Mouse (Mus musculus): ENCODE measurements around the gene Tle3. TPM values are rescaled to one million over a fixed set of nuclear protein-coding genes. Genes with fewer than 3 reads are reported as not detected.
A peak's percentile ranks its signal among the peaks of the same experiment; 100 is the strongest.

The Tle3 gene
- 47.2 and 50.9 TPM in 2 replicates for polyA plus RNA-seq (2012; rRNA removed)

DNA sequence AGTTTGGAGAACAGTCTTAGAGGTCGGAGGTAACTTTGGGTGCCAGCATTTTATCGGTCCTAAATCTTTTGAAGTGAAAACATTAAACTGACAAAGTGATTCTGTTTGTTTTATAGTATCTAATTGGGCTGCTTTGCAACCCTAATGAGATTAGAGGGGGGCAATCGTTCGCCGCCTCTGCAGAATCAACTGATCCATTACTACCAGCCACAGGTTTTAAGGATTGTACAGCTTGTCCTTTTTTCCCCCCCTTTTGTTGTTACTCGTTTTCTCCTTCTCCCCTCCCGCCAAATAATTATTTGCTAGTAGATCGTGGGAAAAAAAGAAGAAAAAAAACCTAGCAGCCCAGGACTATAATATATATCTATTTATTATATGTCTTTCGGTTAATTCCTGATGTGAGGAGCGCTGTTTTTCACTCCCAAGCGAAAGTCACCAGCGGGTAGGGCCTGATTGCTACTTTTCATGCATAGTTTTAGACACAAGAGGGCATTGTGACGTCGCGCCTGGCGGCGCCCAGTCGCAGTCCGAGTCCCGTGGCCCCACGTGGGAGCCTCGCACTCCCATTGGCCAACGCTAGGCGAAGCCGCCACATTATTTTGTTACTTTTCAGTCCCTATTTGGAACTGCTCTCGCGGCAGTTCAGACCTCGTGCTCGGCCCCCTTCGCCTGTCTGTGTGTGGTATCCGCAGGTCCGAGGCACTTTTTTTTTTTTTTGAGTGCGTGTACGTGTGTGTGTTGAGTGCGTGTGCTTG lies at the start of gene Tle3:
Tle3 (plus strand) TSS at position 612 of the 755 bp plus-strand sequence.
- TF ChIP-seq POLR2A (IDR thresholded peaks at IDR 0.05; ENCODE audit: low read depth, low read length) (peak; percentile 61), CTCF (conservative IDR thresholded peaks at IDR 0.05; ENCODE audit: insufficient read depth, insufficient read length, low read depth, low read length) (peak; percentile 55)
- H3K36me3 ChIP-seq (ENCODE audit: control insufficient read depth, insufficient read depth, low read length): no peaks in the 10 kb centered on the region
- under 1% methylated on average over 35 of the region's 35 CpGs for WGBS
- H3K4me1 ChIP-seq (ENCODE audit: control insufficient read depth, insufficient read depth, low read length): peaks cover 10% of the 10 kb centered on the region; the same call in 1 of the 2 replicates
- H3K4me3 ChIP-seq (ENCODE audit: insufficient read depth, low read depth, low read length): peak within 1 kb of the TSS; percentile 84
- H3K27ac ChIP-seq (ENCODE audit: insufficient read depth, low read depth, low read length): peak within 1 kb of the TSS; percentile 93
- no peaks in the 10 kb centered on the region for H3K27me3 ChIP-seq (replicated peaks; ENCODE audit: control insufficient read depth, insufficient read depth, low read length)
- peak; percentile 99 for DNase-seq

GRCm38 (mm10) chr9:61323221-61323620 lies 48.9 kb upstream of the Tle3 start:
- Histone ChIP-seq H3K27me3 (replicated peaks; ENCODE audit: control insufficient read depth, insufficient read depth, low read length) (no peaks in the 10 kb centered on the region), H3K27ac (ENCODE audit: insufficient read depth, low read depth, low read length) (no peak overlapping the region), H3K4me1 (ENCODE audit: control insufficient read depth, insufficient read depth, low read length) (peaks cover 10% of the 10 kb centered on the region), H3K4me3 (ENCODE audit: insufficient read depth, low read depth, low read length) (no peak overlapping the region), H3K36me3 (ENCODE audit: control insufficient read depth, insufficient read depth, low read length) (no peaks in the 10 kb centered on the region)
- TF ChIP-seq CTCF (conservative IDR thresholded peaks at IDR 0.05; ENCODE audit: insufficient read depth, insufficient read length, low read depth, low read length) (no peak), POLR2A (IDR thresholded peaks at IDR 0.05; ENCODE audit: low read depth, low read length) (no peak)
- DNase-seq: peak; percentile 62
- 84% methylated on average over 5 of the region's 5 CpGs for WGBS

GRCm38 (mm10) chr9:61323879-61324278 lies 48.3 kb upstream of the Tle3 start:
- Histone ChIP-seq H3K27me3 (replicated peaks; ENCODE audit: control insufficient read depth, insufficient read depth, low read length) (no peaks in the 10 kb centered on the region), H3K4me3 (ENCODE audit: insufficient read depth, low read depth, low read length) (no peak overlapping the region), H3K4me1 (ENCODE audit: control insufficient read depth, insufficient read depth, low read length) (peaks cover 10% of the 10 kb centered on the region), H3K27ac (ENCODE audit: insufficient read depth, low read depth, low read length) (no peak overlapping the region), H3K36me3 (ENCODE audit: control insufficient read depth, insufficient read depth, low read length) (no peaks in the 10 kb centered on the region)
- TF ChIP-seq POLR2A (IDR thresholded peaks at IDR 0.05; ENCODE audit: low read depth, low read length) (no peak), CTCF (conservative IDR thresholded peaks at IDR 0.05; ENCODE audit: insufficient read depth, insufficient read length, low read depth, low read length) (no peak)
- WGBS: 85% methylated on average over 3 of the region's 3 CpGs
- DNase-seq: no peak

GRCm38 (mm10) chr9:61324354-61324753 lies 47.8 kb upstream of the Tle3 start:
- peaks cover 10% of the 10 kb centered on the region for H3K4me1 ChIP-seq (ENCODE audit: control insufficient read depth, insufficient read depth, low read length)
- 76% methylated on average over 12 of the region's 12 CpGs for WGBS
- H3K27me3 ChIP-seq (replicated peaks; ENCODE audit: control insufficient read depth, insufficient read depth, low read length): no peaks in the 10 kb centered on the region
- TF ChIP-seq CTCF (conservative IDR thresholded peaks at IDR 0.05; ENCODE audit: insufficient read depth, insufficient read length, low read depth, low read length): no peak
- no peak for TF ChIP-seq POLR2A (IDR thresholded peaks at IDR 0.05; ENCODE audit: low read depth, low read length)
- no peak overlapping the region for H3K4me3 ChIP-seq (ENCODE audit: insufficient read depth, low read depth, low read length)
- no peak overlapping the region for H3K27ac ChIP-seq (ENCODE audit: insufficient read depth, low read depth, low read length)
- H3K36me3 ChIP-seq (ENCODE audit: control insufficient read depth, insufficient read depth, low read length): no peaks in the 10 kb centered on the region
- no peak for DNase-seq

- H3K27ac ChIP-seq (ENCODE audit: insufficient read depth, low read depth, low read length): no peak overlapping the region
- no peak overlapping the region for H3K4me3 ChIP-seq (ENCODE audit: insufficient read depth, low read depth, low read length)
- no peaks in the 10 kb centered on the region for H3K27me3 ChIP-seq (replicated peaks; ENCODE audit: control insufficient read depth, insufficient read depth, low read length)
- H3K4me1 ChIP-seq (ENCODE audit: control insufficient read depth, insufficient read depth, low read length): peaks cover 10% of the 10 kb centered on the region
- no peaks in the 10 kb centered on the region for H3K36me3 ChIP-seq (ENCODE audit: control insufficient read depth, insufficient read depth, low read length)
- DNase-seq: no peak
- no peak for TF ChIP-seq CTCF (conservative IDR thresholded peaks at IDR 0.05; ENCODE audit: insufficient read depth, insufficient read length, low read depth, low read length)
- TF ChIP-seq POLR2A (IDR thresholded peaks at IDR 0.05; ENCODE audit: low read depth, low read length): no peak
- WGBS: 72% methylated on average over 2 of the region's 2 CpGs
Observed at GRCm38 (mm10) chr9:61325012-61325411, 47.2 kb upstream of the Tle3 start.

DNA sequence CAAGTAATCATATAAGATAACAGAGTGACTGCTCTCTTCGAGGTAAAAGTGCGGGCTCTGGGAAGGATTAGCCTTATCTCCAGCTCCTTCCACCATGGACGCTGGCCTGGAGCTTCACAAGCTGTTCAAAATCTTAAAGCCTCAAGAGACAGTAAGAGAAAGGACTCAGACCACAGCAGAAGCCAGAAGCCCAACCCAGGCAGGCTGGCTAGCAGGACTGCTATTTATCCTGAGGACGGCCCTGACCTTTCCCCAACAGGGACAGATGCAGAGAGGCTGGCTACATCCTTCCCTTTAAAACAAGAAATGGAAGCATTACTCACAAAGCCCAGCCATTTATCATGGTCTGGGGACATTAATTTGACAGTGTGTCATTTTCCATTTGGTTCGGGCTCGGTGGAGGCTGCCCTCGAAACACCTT lies 46.2 kb upstream of the Tle3 start:
- no peak overlapping the region for H3K4me3 ChIP-seq (ENCODE audit: insufficient read depth, low read depth, low read length)
- no peak for TF ChIP-seq CTCF (conservative IDR thresholded peaks at IDR 0.05; ENCODE audit: insufficient read depth, insufficient read length, low read depth, low read length)
- no peak for TF ChIP-seq POLR2A (IDR thresholded peaks at IDR 0.05; ENCODE audit: low read depth, low read length)
- no peak overlapping the region for H3K27ac ChIP-seq (ENCODE audit: insufficient read depth, low read depth, low read length)
- H3K36me3 ChIP-seq (ENCODE audit: control insufficient read depth, insufficient read depth, low read length): no peaks in the 10 kb centered on the region
- DNase-seq: peak; percentile 46
- H3K4me1 ChIP-seq (ENCODE audit: control insufficient read depth, insufficient read depth, low read length): peaks cover 6% of the 10 kb centered on the region; the same call in 1 of the 2 replicates
- 49% methylated on average over 7 of the region's 7 CpGs for WGBS
- H3K27me3 ChIP-seq (replicated peaks; ENCODE audit: control insufficient read depth, insufficient read depth, low read length): no peaks in the 10 kb centered on the region

GRCm38 (mm10) chr9:61326922-61327321 lies 45.2 kb upstream of the Tle3 start:
- DNase-seq: no peak
- peaks cover 2% of the 10 kb centered on the region; the same call in 1 of the 2 replicates for H3K4me1 ChIP-seq (ENCODE audit: control insufficient read depth, insufficient read depth, low read length)
- H3K36me3 ChIP-seq (ENCODE audit: control insufficient read depth, insufficient read depth, low read length): no peaks in the 10 kb centered on the region
- no peak overlapping the region for H3K4me3 ChIP-seq (ENCODE audit: insufficient read depth, low read depth, low read length)
- no peak overlapping the region for H3K27ac ChIP-seq (ENCODE audit: insufficient read depth, low read depth, low read length)
- TF ChIP-seq CTCF (conservative IDR thresholded peaks at IDR 0.05; ENCODE audit: insufficient read depth, insufficient read length, low read depth, low read length): no peak
- TF ChIP-seq POLR2A (IDR thresholded peaks at IDR 0.05; ENCODE audit: low read depth, low read length): no peak
- WGBS: 94% methylated on average over 8 of the region's 8 CpGs
- no peaks in the 10 kb centered on the region for H3K27me3 ChIP-seq (replicated peaks; ENCODE audit: control insufficient read depth, insufficient read depth, low read length)
